Mouse (Mus musculus) heart, adult 8-10 months (tissue): ENCODE measurements around the gene Nlk. TPM values are rescaled to one million over a fixed set of nuclear protein-coding genes. Genes with fewer than 3 reads are reported as not detected.
"Not testable (repeated sequence)": the region's sequence is repeated elsewhere in the genome, so short reads cannot be mapped to it uniquely, and the experiment has no call there.

Experiments used
- DNase-seq: peaks from one replicate; pipeline ENCODE4 v3.0.0; 2022; ENCODE audit warnings: low spot score
- total RNA-seq, 4 experiments: library from RNA; stranded (reverse); gene quantifications; 2 replicates each; pipeline ENCODE4 v1.2.4; 2022

Nlk gene
- total RNA-seq, 4 experiments from 2014 or later: 11.7 to 15.2 (median 12.4) TPM

DNA sequence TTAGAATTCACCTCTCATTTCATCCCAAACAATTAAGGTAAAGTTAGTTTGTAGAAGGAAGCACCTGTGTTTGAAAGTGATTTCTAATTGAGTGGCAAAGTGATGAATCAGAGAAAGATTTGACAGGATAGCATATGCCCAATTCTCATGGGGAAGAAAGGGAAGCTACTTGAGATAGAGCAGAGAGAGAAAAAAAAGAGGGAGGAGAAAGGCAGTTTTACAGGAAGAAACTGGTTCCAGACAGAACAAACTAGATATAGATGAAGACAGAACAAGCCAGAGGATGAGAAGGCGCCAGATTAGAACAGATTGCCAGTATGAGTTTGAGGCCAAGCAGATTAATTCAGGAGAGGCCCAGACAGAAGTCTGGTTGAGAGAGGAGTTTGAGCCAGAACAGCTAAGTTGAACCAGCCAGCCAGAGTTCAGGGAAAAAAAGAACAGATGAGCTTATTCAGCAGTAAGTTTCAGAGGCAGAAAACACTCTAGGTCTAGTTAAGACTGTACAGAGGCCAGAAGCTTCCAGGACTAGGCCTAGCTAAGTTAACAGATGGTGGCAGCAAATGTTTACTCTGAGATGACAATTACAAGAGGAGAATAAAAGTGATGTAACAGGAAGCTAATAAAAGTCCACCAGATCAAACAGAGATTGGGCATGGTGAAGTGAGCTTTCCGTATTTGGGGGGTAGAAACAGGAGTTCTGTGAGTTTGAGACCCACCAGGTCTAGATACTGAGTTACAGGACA lies 149.3 kb downstream of the Nlk start:
- no peak for DNase-seq

- no peak for DNase-seq
Observed at GRCm38 (mm10) chr11:78545181-78545580, 152.0 kb downstream of the Nlk start.

- DNase-seq: no peak
Observed at GRCm38 (mm10) chr11:78544449-78545111, 152.6 kb downstream of the Nlk start.

DNA sequence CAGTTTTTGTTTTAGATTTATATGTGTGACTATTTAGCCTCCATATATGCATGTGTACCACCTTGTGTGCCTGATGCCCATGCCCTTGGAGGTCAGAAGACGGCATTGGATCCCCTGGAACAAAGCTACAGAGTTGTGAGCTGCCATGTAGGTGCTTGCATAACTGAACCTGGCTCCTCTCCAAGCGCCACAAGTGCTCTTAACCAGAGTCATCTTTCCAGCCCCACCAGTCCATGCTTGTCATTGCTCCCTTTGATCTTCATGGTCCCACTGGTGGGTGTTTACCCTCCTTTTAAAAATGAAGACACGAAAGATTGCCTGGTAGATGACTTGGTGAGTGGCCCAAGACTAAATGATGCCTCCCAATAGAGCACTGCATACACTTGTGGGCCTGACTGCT lies 156.8 kb downstream of the Nlk start:
- no peak for DNase-seq

- no peak for DNase-seq
Observed at GRCm38 (mm10) chr11:78536690-78537084, 160.5 kb downstream of the Nlk start.

DNA sequence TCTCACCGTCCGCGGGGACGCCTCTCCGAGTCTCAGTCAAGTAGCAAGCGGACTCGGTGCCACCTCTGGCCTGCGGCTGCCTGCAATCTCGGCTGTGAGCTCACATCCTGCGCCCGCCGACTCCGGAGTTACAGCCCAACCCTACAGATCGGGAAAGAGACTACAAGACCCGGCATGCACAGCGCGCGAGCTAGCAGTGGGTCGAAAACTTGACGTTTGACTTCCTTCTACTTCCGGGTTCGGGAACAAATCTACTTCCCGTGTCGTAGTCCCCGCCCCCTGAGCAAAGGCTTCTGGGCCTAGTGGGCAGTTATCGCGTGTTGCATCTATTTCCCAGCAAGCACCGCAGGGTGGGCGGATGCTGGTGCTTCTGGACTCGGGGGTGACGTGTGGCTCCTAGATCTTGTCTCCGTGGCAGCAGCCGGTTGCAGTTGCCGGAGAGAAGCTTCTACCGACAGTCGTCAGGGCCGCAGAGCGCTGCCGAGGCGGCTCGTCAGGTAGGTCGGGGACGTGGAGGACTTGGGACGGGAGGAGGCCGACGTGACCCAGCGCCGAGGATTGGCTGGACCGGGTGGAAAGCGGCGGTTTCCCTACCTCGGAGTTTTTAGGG lies 161.0 kb downstream of the Nlk start, which contains the start of the genes Tnfaip1 and Ift20:
Gene Tnfaip1 (minus strand): TSS at position 253 of the 610 bp plus-strand sequence.
Gene Ift20 (plus strand): TSS at position 282 of the 610 bp plus-strand sequence.
- peak; percentile 99 for DNase-seq

DNA sequence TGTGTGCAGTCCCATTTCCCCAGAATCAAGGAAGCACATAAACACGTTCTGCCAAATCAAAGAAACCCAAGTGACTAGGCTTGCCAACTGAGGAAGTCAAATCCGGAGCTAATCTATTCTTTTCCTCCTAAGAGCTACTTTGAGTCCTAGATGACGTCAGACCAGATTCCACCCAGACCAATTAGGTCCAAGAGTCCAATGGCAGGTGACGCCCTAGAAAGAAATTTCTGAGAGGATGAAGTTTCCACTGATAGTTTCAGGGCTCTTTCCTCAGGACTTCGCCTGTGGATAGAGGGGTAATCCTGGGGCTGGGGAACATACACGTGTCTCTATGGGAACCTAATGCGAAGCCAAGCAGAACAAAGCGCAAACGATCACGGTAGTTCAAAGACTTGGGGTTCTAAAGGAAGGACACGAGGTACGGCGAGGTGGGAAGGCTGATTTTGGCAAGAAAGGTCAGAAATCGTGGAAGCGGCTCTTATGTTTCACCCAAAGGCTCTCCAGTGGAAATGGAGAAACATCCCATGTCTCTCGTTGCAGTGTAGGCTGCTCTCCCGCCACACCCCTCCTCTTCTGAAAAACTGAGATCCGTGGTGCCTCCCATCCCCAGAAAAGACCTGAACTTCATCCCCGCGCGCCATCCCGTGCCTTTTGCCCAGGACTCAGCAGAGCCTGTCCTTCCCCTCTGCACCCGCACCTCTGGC lies 161.6 kb downstream of the Nlk start:
- DNase-seq: peak; percentile 81

DNA sequence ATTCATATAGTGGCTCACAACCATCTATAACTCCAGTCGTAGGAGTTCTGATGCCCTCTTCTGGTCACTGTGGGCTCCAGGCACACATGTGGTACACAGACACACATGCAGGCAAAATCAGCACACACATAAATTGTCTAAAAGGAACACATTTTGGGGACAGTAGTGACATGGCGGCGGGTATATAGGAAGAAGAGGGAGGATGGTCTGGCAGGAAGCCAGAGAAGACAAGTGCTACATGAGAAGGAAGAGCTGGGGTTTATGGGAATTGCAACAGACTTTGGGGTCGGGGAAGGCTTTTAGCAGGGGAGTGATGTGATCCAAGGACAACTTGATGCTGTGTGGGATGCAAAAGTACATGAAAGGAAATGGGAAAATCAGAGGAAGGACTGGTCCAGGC lies 162.7 kb downstream of the Nlk start:
- DNase-seq: no peak

DNA sequence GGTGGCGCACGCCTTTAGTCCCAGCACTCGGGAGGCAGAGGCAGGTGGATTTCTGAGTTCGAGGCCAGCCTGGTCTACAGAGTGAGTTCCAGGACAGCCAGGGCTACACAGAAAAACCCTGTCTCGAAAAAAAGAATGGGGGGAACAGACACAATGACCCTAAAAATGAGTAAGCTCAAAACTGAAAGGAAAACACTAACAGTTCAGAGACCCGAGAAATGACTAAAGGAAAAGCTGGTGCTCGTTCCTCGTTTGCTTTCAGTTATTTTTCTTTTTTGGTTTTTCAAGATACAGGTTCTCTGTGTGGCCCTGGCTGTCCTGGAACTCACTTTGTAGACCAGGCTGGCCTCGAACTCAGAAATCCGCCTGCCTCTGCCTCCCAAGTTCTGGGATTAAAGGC lies 165.7 kb downstream of the Nlk start:
- not testable (repeated sequence) for DNase-seq

DNA sequence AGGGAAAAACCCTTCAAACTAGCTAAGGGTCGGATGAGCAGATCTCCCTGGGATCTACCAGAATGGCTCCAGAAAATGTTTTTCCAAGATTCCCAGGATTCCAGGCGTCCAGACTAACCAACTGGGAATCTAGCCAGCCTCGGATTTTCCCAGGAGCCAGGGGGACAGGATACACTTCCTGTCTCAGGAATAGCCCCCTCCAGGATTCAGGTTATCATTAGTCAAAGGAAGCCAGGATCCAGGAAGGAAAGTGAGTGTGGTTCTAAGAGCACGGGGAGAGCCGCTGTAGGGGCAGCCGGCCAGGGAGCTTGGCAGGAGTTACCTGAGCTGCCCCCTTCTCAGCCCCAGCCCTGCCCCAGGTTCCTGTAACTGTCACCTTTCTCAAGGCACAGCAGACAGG lies 166.1 kb downstream of the Nlk start:
- DNase-seq: peak; percentile 88

DNA sequence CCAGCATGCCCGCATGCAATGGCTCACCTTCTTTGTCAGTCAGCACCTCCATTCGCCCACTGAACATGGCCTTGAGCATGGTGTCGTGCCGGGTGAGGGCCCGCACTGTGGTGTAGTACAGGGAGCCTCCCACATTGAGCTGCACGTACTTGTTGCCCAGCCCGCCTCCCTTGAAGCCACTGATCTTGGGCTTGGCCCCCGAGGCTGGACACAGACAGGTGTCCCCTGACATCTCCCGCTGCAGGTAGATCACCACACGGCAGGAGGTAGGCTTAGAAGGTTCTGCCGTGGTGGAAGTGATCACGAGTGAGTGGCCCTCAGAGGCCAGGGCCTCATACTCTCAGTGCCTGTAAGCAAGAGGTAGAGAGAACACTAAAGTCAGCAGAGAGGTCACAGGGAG lies 167.2 kb downstream of the Nlk start:
- no peak for DNase-seq

- DNase-seq: no peak
Observed at GRCm38 (mm10) chr11:78528714-78529113, 168.5 kb downstream of the Nlk start.

DNA sequence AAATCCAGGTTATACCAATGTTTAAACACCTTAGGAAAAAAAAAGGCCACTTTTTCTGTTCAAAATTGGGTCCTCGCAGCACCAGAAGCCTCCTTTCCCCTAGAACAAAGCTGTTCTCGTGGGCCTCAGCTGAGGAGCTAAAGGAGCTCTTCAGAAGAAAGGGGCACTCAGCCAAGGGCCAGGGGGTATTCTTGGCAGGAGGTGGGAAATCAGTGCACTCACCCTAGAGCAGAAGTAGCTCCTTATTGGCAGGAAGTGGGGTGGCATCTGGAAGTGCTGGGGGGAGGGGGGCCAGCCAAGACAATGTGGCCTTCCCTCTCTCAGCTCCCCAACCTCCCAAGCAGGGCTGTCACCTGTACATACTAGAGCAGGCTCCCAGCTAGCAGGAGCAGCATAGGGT lies 172.3 kb downstream of the Nlk start:
- no peak for DNase-seq

GRCm38 (mm10) chr11:78523241-78523955 lies 173.8 kb downstream of the Nlk start:
- DNase-seq: no peak

- peak; percentile 44 for DNase-seq
Observed at GRCm38 (mm10) chr11:78522481-78522997, 174.6 kb downstream of the Nlk start.

GRCm38 (mm10) chr11:78521880-78522279 lies 175.3 kb downstream of the Nlk start:
- no peak for DNase-seq

DNA sequence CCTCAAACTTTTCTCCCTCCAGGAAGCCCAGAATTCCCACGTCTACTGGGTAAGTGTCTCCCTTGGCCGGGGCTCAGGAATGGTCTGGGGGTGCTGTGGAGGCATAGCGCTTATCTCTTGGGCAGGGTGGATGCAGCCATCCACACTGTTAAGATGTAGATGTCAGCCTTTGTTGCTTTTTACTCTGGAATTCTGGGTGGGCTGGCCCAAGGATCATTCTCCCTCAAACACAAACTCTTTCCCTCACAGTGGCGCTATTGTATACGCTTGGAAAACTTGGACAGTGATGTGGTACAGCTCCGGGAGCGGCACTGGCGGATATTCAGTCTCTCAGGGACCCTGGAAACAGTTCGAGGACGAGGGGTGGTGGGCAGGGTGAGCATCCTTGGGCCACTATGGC lies 178.2 kb downstream of the Nlk start:
- DNase-seq: no peak
